Mouse (Mus musculus) heart, embryonic 12.5 days (tissue): ENCODE results near the gene Zfp879. TPM values are rescaled to one million over a fixed set of nuclear protein-coding genes. Genes with fewer than 3 reads are reported as not detected.

ENCODE experiments used
- ATAC-seq: fragments of 200-750 bp; cut with Nextera tagmentation; 2 replicates; pipeline ENCODE4 v1.8.0; 2017; ENCODE audit warnings: moderate TSS enrichment, moderate library complexity; ENCODE audit not compliant: insufficient number of reproducible peaks, low FRiP score
- H3K27ac ChIP-seq: fragments of 300-500 bp; sonication (generic); 2 replicates; pipeline ENCODE4 v1.5.1; 2016; ENCODE audit warnings: mild to moderate bottlenecking, moderate library complexity; ENCODE audit not compliant: poor library complexity, severe bottlenecking
- H3K27me3 ChIP-seq: fragments of 300-500 bp; sonication (generic); replicated peaks from 2 replicates; pipeline ENCODE4 v1.6.1; 2016; ENCODE audit warnings: mild to moderate bottlenecking, moderate library complexity
- H3K36me3 ChIP-seq: fragments of 300-500 bp; sonication (generic); 2 replicates; pipeline ENCODE4 v1.6.1; 2016; ENCODE audit warnings: mild to moderate bottlenecking, moderate library complexity
- H3K4me1 ChIP-seq: fragments of 300-500 bp; sonication (generic); replicated peaks from 2 replicates; pipeline ENCODE4 v1.6.1; 2016; ENCODE audit warnings: mild to moderate bottlenecking
- H3K4me2 ChIP-seq: fragments of 300-500 bp; sonication (generic); 2 replicates; pipeline ENCODE4 v1.6.1; 2016; ENCODE audit warnings: mild to moderate bottlenecking, moderate library complexity
- H3K4me3 ChIP-seq: fragments of 300-500 bp; sonication (generic); 2 replicates; pipeline ENCODE4 v1.5.1; 2016; ENCODE audit warnings: mild to moderate bottlenecking
- H3K9ac ChIP-seq: fragments of 300-500 bp; sonication (generic); 2 replicates; pipeline ENCODE4 v1.6.1; 2016; ENCODE audit warnings: mild to moderate bottlenecking, moderate library complexity
- H3K9me3 ChIP-seq: fragments of 300-500 bp; sonication (generic); replicated peaks from 2 replicates; pipeline ENCODE4 v1.6.1; 2016; ENCODE audit warnings: mild to moderate bottlenecking, moderate library complexity
- WGBS: fragments of 180-500 bp; shearing (Covaris S2); methylation state at CpG from one replicate; pipeline ENCODE4 v1.1.7; 2016; 5-methylcytosine and 5-hydroxymethylcytosine counted together
- polyA plus RNA-seq: library from polyadenylated mRNA; unstranded; fragments of >200 nt; fragmentation: Nextera tagmentation; extraction: Ambion mirVana; gene quantifications from 2 replicates; pipeline ENCODE4 v1.2.1, GENCODE M21; 2016

Zfp879 gene
- polyA plus RNA-seq, result 0.30 and 0.47 TPM in 2 replicates

DNA sequence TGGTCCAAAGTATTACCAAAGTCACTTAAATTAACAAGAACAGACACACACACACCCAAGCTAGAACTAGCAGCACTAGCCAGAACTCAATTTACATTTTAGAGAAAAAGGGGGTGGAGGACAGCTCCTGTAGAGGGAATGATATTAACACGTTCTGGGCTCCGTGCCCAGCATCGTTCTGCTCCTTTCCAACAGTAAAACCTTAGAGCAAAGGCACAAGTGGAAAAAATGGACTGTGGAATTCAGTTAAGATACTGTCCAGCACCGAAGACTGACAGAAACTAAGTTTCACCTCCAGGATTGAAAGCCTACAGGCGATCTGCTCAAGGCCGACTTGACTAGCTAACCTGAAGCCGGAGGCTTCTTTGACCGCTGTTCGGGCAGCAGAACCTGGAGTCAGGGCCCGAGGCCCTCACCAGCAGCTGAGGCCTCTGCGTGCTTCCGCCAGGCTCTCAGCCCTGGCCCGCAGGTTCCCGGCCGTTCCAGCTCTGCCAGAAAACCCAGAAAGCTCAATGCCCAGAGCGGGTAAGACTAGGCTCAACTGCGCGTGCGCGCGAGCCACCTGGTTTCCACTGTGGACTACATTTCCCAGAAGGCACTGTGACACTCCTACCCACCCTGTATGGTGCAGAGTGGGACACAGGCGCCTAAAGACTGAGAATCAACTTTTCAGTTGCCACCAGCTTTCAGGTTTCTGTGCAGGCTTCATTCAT is at the start of gene Zfp879:
Gene Zfp879 (minus strand): TSS at position 530 of the 713 bp plus-strand sequence.
- Histone ChIP-seq H3K27me3 (peaks cover 6% of the 10 kb centered on the region), H3K27ac (peak within 1 kb of the TSS; percentile 84; the same call in 1 of the 2 replicates), H3K36me3 (no peaks in the 10 kb centered on the region), H3K4me1 (0 out of 2 replicates have a peak, but pooled peaks cover 7% of the 10 kb centered on the region), H3K4me3 (peak within 1 kb of the TSS; percentile 51), H3K9ac (peak within 1 kb of the TSS; percentile 80), H3K9me3 (no peaks in the 10 kb centered on the region), H3K4me2 (peak within 1 kb of the TSS; percentile 74)
- 18% methylated on average over 22 of the region's 22 CpGs for WGBS
- peak; percentile 89 for ATAC-seq

DNA sequence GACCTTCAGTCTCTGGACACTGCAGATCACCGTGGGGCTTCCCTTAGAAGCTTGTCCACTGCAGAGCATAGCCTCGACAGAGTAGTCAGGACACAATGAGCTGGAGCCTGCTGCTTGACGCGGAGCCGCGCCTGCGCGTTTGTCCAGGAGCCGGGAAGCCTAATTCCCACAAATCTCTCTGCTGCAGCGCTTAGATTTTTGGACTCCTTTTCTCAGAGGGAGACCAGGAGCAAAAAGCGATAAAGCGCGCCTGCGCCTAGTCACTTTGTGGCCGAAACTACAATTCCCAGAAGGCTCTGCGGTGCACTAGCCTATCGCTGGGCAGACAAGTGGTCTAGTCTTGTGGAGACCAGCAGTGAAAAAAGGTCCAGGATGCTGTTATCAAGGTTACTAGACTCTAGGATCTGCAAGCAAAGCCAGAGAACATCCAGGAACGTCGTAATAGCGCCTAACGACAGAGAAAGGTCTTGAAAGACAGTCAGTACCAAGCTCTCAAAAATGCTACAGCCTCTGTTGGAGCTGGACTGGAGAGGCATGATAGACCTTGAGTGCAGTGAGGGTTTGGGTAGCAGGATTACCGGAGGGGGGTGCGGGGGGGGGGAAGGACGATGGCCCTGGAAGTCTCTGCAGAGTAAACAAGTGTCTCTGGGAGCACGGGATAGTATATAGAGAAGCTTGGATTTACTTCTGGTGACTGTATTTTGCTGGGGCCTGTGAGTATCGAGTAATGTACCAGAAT is 46.2 kb upstream of the Zfp879 start, which contains the start of gene Zfp454:
Gene Zfp454 (minus strand): TSS at position 262 of the 739 bp plus-strand sequence.
- 7% methylated on average over 26 of the region's 26 CpGs for WGBS
- peak; percentile 82 for ATAC-seq

GRCm38 (mm10) chr11:50886933-50887293 is 45.6 kb upstream of the Zfp879 start:
- WGBS, result 29% methylated on average over 10 of the region's 10 CpGs
- H3K9me3 ChIP-seq, result peaks cover 6% of the 10 kb centered on the region; the same call in 1 of the 2 replicates
- peaks cover 3% of the 10 kb centered on the region; the same call in 1 of the 2 replicates for H3K4me1 ChIP-seq
- H3K4me2 ChIP-seq, result peak overlapping the region; percentile 69
- peak overlapping the region; percentile 50 for H3K4me3 ChIP-seq
- no peak for ATAC-seq
- peak overlapping the region; percentile 72 for H3K9ac ChIP-seq
- no peak overlapping the region for H3K27ac ChIP-seq
- H3K36me3 ChIP-seq, result peaks cover 20% of the 10 kb centered on the region
- H3K27me3 ChIP-seq, result no peaks in the 10 kb centered on the region

More for the DNA sequence above, 46.2 kb upstream of the Zfp879 start, which contains the start of gene Zfp454:
- peak within 1 kb of the TSS; percentile 50 for H3K4me3 ChIP-seq
- peaks cover 3% of the 10 kb centered on the region; the same call in 1 of the 2 replicates for H3K4me1 ChIP-seq
- no peaks in the 10 kb centered on the region for H3K27me3 ChIP-seq
- H3K9ac ChIP-seq, result peak within 1 kb of the TSS; percentile 72
- 0 out of 2 replicates have a peak within 1 kb of the TSS, but pooled peaks have one; percentile 3 for H3K27ac ChIP-seq
- peaks cover 9% of the 10 kb centered on the region; the same call in 1 of the 2 replicates for H3K9me3 ChIP-seq
- H3K4me2 ChIP-seq, result peak within 1 kb of the TSS; percentile 69
- H3K36me3 ChIP-seq, result peaks cover 14% of the 10 kb centered on the region; the same call in 1 of the 2 replicates

- H3K9ac ChIP-seq, result peak overlapping the region; percentile 72; the same call in 1 of the 2 replicates
- H3K27ac ChIP-seq, result no peak overlapping the region
- H3K27me3 ChIP-seq, result no peaks in the 10 kb centered on the region
- 55% methylated on average over 8 of the region's 8 CpGs for WGBS
- H3K36me3 ChIP-seq, result peaks cover 22% of the 10 kb centered on the region
- no peak for ATAC-seq
- H3K9me3 ChIP-seq, result peaks cover 6% of the 10 kb centered on the region; the same call in 1 of the 2 replicates
- peak overlapping the region; percentile 69 for H3K4me2 ChIP-seq
- peak overlapping the region; percentile 50 for H3K4me3 ChIP-seq
- H3K4me1 ChIP-seq, result peaks cover 3% of the 10 kb centered on the region; the same call in 1 of the 2 replicates
Measured at GRCm38 (mm10) chr11:50886231-50886932, 45.0 kb upstream of the Zfp879 start.

DNA sequence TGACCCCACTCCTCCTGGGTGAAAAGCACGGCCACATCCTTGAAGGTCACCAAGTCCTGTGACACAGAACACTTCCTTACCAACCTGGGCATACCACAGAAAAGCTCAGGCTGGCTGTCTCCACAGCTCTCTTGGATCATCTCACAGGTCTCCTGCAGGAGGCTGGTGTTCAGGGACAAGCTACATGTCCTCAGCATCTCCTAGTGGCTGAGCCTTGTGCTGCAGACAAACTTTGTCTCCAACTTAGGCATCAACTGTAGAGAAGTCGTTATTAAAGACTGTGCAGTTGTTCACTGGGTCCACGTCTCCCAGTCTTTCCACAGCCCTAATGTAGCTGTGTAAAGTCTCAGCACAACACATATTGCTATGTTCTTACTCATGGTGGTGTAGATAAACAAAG is 42.4 kb upstream of the Zfp879 start:
- no peak overlapping the region for H3K27ac ChIP-seq
- no peak overlapping the region for H3K4me2 ChIP-seq
- H3K9me3 ChIP-seq, result peaks cover 2% of the 10 kb centered on the region; the same call in 1 of the 2 replicates
- no peak for ATAC-seq
- H3K4me3 ChIP-seq, result no peak overlapping the region
- WGBS, result 66% methylated on average over 3 of the region's 3 CpGs
- no peaks in the 10 kb centered on the region for H3K27me3 ChIP-seq
- peaks cover 42% of the 10 kb centered on the region for H3K36me3 ChIP-seq
- H3K9ac ChIP-seq, result no peak overlapping the region
- peaks cover 3% of the 10 kb centered on the region; the same call in 1 of the 2 replicates for H3K4me1 ChIP-seq

DNA sequence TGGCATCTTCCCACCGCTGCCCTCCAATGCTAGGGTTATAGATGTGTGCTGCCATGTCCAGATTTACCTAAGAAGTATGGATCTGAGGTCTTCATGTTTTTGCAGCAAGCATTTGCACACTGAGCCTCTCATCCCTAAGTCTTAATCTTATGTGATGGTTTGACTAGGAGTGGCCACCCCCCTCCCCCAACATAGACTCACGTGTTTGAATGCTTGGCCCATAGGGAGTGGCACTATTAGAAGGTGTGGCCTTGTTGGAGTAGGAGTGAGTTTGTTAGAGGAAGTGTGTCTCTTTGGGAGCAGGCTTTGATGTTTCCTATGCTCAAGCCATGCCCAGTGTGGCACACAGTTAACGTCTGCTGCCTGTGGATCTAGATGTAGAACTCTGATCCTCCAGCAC is 37.3 kb upstream of the Zfp879 start:
- Histone ChIP-seq H3K27ac (no peak overlapping the region), H3K4me3 (no peak overlapping the region), H3K27me3 (no peaks in the 10 kb centered on the region), H3K9ac (no peak overlapping the region), H3K9me3 (peaks cover 32% of the 10 kb centered on the region), H3K4me1 (no peaks in the 10 kb centered on the region), H3K36me3 (peaks cover 85% of the 10 kb centered on the region), H3K4me2 (no peak overlapping the region)
- no peak for ATAC-seq
- 71% methylated on average over 3 of the region's 3 CpGs for WGBS

GRCm38 (mm10) chr11:50850989-50851601 is 9.7 kb upstream of the Zfp879 start:
- H3K9me3 ChIP-seq, result peaks cover 10% of the 10 kb centered on the region; the same call in 1 of the 2 replicates
- WGBS, result under 1% methylated on average over 72 of the region's 72 CpGs
- no peaks in the 10 kb centered on the region for H3K36me3 ChIP-seq
- peaks cover 60% of the 10 kb centered on the region for H3K27me3 ChIP-seq
- peak overlapping the region; percentile 3; the same call in 1 of the 2 replicates for H3K9ac ChIP-seq
- peak overlapping the region; percentile 75 for H3K4me2 ChIP-seq
- H3K27ac ChIP-seq, result no peak overlapping the region
- peaks cover 27% of the 10 kb centered on the region for H3K4me1 ChIP-seq
- H3K4me3 ChIP-seq, result peak overlapping the region; percentile 47
- no peak for ATAC-seq

DNA sequence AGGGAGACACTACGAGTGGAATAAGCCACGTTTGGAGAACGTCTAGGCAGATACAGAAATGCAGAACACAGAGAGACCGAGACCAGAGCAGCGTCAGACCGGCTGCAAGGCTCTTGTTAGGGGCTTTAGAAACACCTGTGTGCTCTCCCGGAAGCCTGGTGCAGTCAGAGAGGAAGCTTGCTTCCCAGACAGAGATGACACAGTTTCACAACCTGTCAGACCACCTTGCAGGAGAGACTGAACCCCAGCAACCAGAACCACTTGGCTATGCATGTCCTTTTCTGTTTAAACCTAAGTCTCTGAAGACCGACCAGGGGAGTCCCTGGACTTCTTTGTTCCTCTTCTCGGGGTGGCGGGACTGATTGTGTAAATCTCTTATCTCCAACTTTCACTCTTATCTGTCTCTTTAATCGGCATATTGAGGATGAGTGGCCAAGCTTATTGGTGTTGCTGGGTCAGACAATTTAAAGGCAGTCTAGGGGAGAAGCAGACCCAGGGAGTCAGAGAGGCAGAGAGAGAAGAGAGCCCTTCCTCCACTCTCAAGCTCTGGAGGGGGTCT is 8.9 kb upstream of the Zfp879 start, which contains the start of gene Grm6:
Gene Grm6 (plus strand): TSS at position 509 of the 559 bp plus-strand sequence.
- H3K27me3 ChIP-seq, result peaks cover 66% of the 10 kb centered on the region
- peaks cover 27% of the 10 kb centered on the region for H3K4me1 ChIP-seq
- H3K4me2 ChIP-seq, result peak within 1 kb of the TSS; percentile 75
- no peaks in the 10 kb centered on the region for H3K36me3 ChIP-seq
- ATAC-seq, result no peak
- H3K9me3 ChIP-seq, result peaks cover 10% of the 10 kb centered on the region; the same call in 1 of the 2 replicates
- H3K9ac ChIP-seq, result peak within 1 kb of the TSS; percentile 3; the same call in 1 of the 2 replicates
- 2% methylated on average over 11 of the region's 11 CpGs for WGBS
- H3K4me3 ChIP-seq, result peak within 1 kb of the TSS; percentile 47
- no peak within 1 kb of the TSS for H3K27ac ChIP-seq

DNA sequence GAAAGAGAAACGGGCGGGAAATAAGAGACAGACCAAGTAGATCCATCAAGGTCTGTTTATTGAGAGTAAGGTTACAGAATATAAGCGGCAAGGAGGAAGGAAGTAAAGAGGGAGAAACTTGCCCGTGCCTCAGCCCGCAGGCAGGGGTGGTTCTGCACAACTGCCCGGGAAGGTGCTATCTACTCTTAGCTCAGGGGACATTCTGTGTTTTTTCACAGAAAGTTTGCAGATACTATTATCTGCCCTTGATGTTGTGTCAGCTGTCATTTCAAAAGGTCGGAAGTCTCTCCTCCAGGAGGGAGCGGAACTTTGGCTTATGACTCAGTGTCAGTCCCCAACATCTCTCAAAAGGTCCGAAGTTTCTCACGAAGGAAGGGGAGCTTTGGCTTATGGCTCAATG is 8.0 kb upstream of the Zfp879 start:
- Histone ChIP-seq H3K4me2 (peak overlapping the region; percentile 75; the same call in 1 of the 2 replicates), H3K27me3 (peaks cover 66% of the 10 kb centered on the region), H3K36me3 (no peaks in the 10 kb centered on the region), H3K4me3 (no peak overlapping the region), H3K4me1 (peaks cover 27% of the 10 kb centered on the region), H3K27ac (no peak overlapping the region), H3K9ac (no peak overlapping the region), H3K9me3 (peaks cover 10% of the 10 kb centered on the region; the same call in 1 of the 2 replicates)
- WGBS, result 3% methylated on average over 10 of the region's 10 CpGs
- no peak for ATAC-seq
